ENCODE assay signal across 8 mouse cellular contexts in the genomic region with DNA sequence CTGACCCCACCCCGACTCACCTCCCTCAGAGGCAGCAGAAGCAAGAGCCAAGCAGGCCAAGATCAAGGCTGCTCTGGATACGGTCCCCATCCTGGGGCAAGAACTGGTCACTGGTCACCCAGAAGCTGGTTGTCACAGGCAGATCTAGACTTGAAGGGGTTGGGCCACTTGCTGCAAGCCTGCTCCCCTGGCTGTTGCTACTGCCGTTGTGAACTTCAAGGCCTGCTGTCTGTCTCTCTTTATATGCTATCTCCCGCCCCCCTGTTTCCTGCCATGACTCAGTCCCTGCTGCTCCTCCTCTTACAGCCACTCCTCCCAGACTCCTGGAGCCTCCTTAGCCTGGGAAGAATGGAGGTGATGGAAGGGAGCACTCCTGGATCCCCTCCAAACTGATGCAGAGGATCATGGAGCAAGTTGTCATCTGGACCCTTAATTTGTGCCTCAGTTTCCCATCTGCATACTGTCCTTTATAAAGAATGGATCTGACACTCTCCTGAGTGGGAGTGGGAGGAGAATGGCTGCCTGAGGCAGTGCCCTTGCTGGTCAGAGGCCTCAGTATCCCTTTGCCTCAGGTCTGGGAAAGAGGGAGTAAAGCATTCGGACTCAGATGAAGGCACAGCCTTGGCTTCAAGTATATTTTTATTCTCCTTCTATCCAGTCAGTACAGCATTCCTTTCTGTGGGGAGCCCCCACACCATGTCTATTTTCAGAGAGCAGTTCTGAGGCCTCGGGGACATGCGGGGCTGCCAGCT. TPM values are rescaled to one million over a fixed set of nuclear protein-coding genes. Genes with fewer than 3 reads are reported as not detected.
DNase-seq lines count a peak whose midpoint lies in the region; ATAC-seq and TF ChIP-seq lines count a peak whose summit lies in the region.

A gene (minus strand): TSS at position 217 of the 752 bp plus-strand sequence.

- TF ChIP-seq CTCF in bone marrow macrophage, adult 2 months (IDR thresholded peaks at IDR 0.05; ENCODE audit: low read depth, low read length), result no peak
- TF ChIP-seq CTCF in kidney, adult 2 months (conservative IDR thresholded peaks at IDR 0.05; ENCODE audit: insufficient read depth, insufficient read length, low read depth, low read length), result no peak

- DNase-seq in layer of hippocampus, adult 8-10 months (ENCODE audit: low spot score in 2 of 2), result peak in 1 of 2 experiments; percentile 23
- no peak for DNase-seq in layer of hippocampus, postnatal 10 days (ENCODE audit: low spot score in 2 of 2)
- peak; percentile 83 for DNase-seq in heart, adult 9 months (ENCODE audit: low spot score in 2 of 2)
- DNase-seq in kidney, adult 2 months, result peak; percentile 74
- peak; percentile 70 for DNase-seq in naive thymus-derived CD4-positive, alpha-beta T cell, adult 2 months (ENCODE audit: low read depth)
- no peak for DNase-seq in cerebellum, postnatal 4 days (ENCODE audit: low spot score in 2 of 2)

- H3K36me3 ChIP-seq in kidney, adult 2 months (ENCODE audit: control insufficient read depth, insufficient read depth, low read length), result peaks cover 1% of the 10 kb centered on the region
- peaks cover 85% of the 10 kb centered on the region for H3K36me3 ChIP-seq in liver, embryonic 12.5 days

- H3K4me2 ChIP-seq in liver, embryonic 12.5 days, result peak within 1 kb of the TSS; percentile 38

- H3K27ac ChIP-seq in bone marrow macrophage, adult 2 months (ENCODE audit: insufficient read depth, low read depth, low read length), result peak within 1 kb of the TSS; percentile 89
- peak within 1 kb of the TSS; percentile 55 for H3K27ac ChIP-seq in kidney, adult 2 months (ENCODE audit: insufficient read depth, low read depth, low read length)
- peak within 1 kb of the TSS; percentile 76 for H3K27ac ChIP-seq in liver, embryonic 12.5 days

- H3K4me3 ChIP-seq in bone marrow macrophage, adult 2 months (ENCODE audit: insufficient read depth, low read length), result peak within 1 kb of the TSS; percentile 36
- H3K4me3 ChIP-seq in kidney, adult 2 months (ENCODE audit: insufficient read depth, low read depth, low read length), result peak within 1 kb of the TSS; percentile 38; the same call in 1 of the 2 replicates
- no peak within 1 kb of the TSS for H3K4me3 ChIP-seq in liver, embryonic 12.5 days

- peak within 1 kb of the TSS; percentile 23; the same call in 1 of the 2 replicates for H3K9ac ChIP-seq in liver, embryonic 12.5 days

- no peak for ATAC-seq in liver, embryonic 12.5 days

- no peaks in the 10 kb centered on the region for H3K27me3 ChIP-seq in kidney, adult 2 months (replicated peaks; ENCODE audit: control insufficient read depth, insufficient read depth, low read length)
- no peaks in the 10 kb centered on the region for H3K27me3 ChIP-seq in liver, embryonic 12.5 days (replicated peaks)

- H3K9me3 ChIP-seq in liver, embryonic 12.5 days (replicated peaks), result no peaks in the 10 kb centered on the region

- H3K4me1 ChIP-seq in bone marrow macrophage, adult 2 months (ENCODE audit: control insufficient read depth, insufficient read depth, low read length), result peaks cover 42% of the 10 kb centered on the region
- no peaks in the 10 kb centered on the region for H3K4me1 ChIP-seq in kidney, adult 2 months (ENCODE audit: control insufficient read depth, insufficient read depth, low read length)
- H3K4me1 ChIP-seq in liver, embryonic 12.5 days, result peaks cover 62% of the 10 kb centered on the region

- no peak for TF ChIP-seq POLR2A in bone marrow macrophage, adult 2 months (IDR thresholded peaks at IDR 0.05; ENCODE audit: borderline replicate concordance, low read depth, low read length)
- TF ChIP-seq POLR2A in kidney, adult 2 months (IDR thresholded peaks at IDR 0.05; ENCODE audit: low read depth, low read length), result peak; percentile 76

- 62% methylated on average over 7 of the region's 7 CpGs for WGBS in kidney, adult 2 months
- 48% methylated on average over 7 of the region's 7 CpGs for WGBS in liver, embryonic 12.5 days (ENCODE audit: insufficient replicate concordance)

RNA-seq across cellular contexts. Expression of the gene that starts here (rescaled TPM):
- total RNA-seq in layer of hippocampus, adult 8-10 months (2022), result 10 to 100 TPM in 3 of 4 experiments, 1 to 10 TPM in 1; 9.7 to 13.9 (median 11.8) TPM
- total RNA-seq in layer of hippocampus, postnatal 10 days (2021), result 10 to 100 TPM in 1 of 2 experiments, 1 to 10 TPM in 1; 9.6 to 11.9 TPM
- polyA plus RNA-seq in bone marrow macrophage, adult 2 months (2012; ENCODE audit: insufficient read depth, insufficient read length, missing spikeins), result 155 and 159 TPM in 2 replicates
- 494 and 636 TPM in 2 replicates for polyA plus RNA-seq in kidney, adult 2 months (2012; rRNA removed)
- polyA plus RNA-seq in liver, embryonic 12.5 days (2016; fragmentation: Nextera tagmentation; extraction: Ambion mirVana), result 14.1 and 15.2 TPM in 2 replicates

Comparison
In these comparisons a context has a peak if more than half of its experiments do, and no peak if none do; other contexts are left out.
1. DNase-seq: peak in heart, adult 9 months (2 of 2), kidney, adult 2 months (single experiment) and naive thymus-derived CD4-positive, alpha-beta T cell, adult 2 months (single experiment); none in layer of hippocampus, postnatal 10 days (0 of 2) and cerebellum, postnatal 4 days (0 of 2).
2. Peak in every context shown above with its lines, with median percentiles within 50 percentile points of each other: H3K27ac ChIP-seq.